Mouse (Mus musculus) left cerebral cortex, adult 18-20 months (tissue): ENCODE data around the gene Nprl2. TPM values are rescaled to one million over a fixed set of nuclear protein-coding genes. Genes with fewer than 3 reads are reported as not detected.
A peak's percentile ranks its signal among the peaks of the same experiment; 100 is the strongest.

ENCODE experiments used
- DNase-seq, 2 experiments: peaks; one replicate each; pipeline ENCODE4 v3.0.0; 2021 to 2022; ENCODE audit warnings: low spot score in 2 of 2, mixed read lengths in 1 of 2
- total RNA-seq, 2 experiments: library from RNA; stranded (reverse); gene quantifications; 2 replicates each; pipeline ENCODE4 v1.2.3; 2021

The Nprl2 gene
- total RNA-seq, 2 experiments from 2014 or later, result 42.2 to 43.6 TPM

- DNase-seq, result peak; percentile 88 to 94
These were observed 8.1 kb upstream of the Nprl2 start, which contains the start of gene Tmem115 for GRCm38 (mm10) chr9:107533791-107534407. Gene Tmem115, plus strand, starts transcription at chr9:107533945.

DNA sequence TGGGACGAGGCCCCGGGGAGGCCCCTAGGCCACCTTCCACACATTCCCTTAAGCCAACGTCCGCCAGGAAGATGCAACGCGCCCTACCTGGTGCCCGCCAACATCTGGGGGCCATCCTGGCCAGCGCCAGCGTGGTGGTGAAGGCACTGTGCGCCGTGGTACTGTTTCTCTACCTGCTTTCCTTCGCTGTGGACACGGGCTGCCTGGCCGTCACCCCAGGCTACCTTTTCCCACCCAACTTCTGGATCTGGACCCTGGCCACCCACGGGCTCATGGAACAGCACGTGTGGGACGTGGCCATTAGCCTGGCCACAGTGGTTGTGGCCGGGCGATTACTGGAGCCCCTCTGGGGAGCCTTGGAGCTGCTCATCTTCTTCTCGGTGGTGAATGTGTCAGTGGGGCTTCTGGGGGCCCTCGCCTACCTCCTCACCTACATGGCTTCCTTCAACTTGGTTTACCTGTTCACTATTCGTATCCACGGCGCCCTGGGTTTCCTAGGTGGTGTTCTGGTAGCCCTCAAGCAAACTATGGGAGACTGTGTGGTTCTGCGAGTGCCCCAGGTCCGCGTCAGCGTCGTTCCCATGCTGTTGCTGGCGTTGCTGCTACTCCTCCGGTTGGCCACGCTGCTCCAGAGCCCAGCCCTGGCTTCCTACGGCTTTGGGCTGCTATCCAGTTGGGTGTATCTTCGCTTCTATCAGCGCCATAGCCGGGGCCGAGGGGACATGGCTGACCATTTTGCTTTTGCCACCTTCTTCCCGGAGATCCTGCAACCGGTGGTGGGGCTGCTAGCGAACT lies 7.4 kb upstream of the Nprl2 start:
- no peak for DNase-seq

GRCm38 (mm10) chr9:107538231-107538630 lies 3.8 kb upstream of the Nprl2 start:
- DNase-seq, result no peak

GRCm38 (mm10) chr9:107538711-107539110 lies 3.3 kb upstream of the Nprl2 start:
- no peak for DNase-seq

DNA sequence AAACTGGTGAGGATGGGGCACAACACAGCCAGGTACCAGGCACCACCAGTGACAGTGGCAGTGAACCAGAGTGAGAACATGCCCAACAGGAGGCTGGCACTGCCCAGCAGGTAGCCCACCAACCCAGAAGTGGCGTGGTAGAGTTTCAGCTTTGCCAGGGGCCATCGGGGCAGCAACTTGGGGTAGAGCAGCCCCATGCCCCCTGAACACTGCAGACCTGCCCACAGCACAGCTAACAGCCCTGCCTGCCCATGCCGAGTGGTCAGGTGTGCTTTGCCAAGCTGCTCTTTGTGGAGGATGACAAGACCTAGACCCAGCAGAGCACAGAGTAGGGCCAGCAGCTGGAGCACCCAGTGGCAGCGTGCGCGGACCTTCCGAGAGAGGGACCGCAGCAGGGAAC lies 2.1 kb upstream of the Nprl2 start:
- DNase-seq, result no peak

- no peak for DNase-seq
These were observed 1.6 kb upstream of the Nprl2 start for GRCm38 (mm10) chr9:107540420-107540819.

DNA sequence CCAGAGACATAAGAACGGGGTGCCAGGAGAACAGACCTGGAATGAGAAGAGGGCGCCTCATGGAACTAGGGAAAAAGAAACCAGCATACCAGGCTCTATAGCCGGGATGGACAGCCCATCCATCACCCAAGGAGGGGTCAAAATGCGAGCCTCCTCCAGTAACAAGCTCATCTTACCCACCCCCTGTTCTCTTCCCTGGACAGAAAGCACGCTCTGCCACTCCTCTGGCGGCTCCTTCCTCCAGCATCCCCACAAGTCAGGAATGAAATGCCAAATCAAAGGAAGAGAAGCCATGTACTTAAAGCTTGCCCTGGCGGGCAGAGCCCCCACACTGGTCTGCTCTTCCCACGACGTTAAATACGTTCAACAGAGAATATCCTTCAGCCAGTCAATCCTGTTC lies 1.0 kb upstream of the Nprl2 start:
- no peak for DNase-seq

GRCm38 (mm10) chr9:107542352-107542686 lies 293 bp downstream of the Nprl2 start:
- no peak for DNase-seq

- DNase-seq, result no peak
These were observed 695 bp downstream of the Nprl2 start for GRCm38 (mm10) chr9:107542721-107543120.

DNA sequence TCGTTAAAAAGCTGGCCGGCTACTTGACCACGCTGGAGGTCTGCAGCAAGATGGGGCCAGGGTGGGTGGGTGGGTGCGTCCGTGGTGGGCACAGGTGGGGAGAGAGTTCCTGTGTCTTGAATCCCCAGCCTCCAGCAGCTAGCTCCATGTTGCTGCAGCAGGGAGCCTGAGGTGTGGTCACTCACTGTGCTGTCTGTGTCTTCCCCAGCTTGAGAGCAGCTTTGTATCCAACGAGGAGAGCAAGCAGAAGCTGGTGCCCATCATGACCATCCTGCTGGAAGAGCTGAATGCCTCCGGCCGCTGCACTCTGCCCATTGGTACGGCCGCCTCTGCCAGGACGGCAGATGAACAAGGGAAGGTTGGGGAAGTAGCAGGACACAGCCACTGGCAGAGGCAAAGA lies 1.3 kb downstream of the Nprl2 start:
- no peak for DNase-seq

DNA sequence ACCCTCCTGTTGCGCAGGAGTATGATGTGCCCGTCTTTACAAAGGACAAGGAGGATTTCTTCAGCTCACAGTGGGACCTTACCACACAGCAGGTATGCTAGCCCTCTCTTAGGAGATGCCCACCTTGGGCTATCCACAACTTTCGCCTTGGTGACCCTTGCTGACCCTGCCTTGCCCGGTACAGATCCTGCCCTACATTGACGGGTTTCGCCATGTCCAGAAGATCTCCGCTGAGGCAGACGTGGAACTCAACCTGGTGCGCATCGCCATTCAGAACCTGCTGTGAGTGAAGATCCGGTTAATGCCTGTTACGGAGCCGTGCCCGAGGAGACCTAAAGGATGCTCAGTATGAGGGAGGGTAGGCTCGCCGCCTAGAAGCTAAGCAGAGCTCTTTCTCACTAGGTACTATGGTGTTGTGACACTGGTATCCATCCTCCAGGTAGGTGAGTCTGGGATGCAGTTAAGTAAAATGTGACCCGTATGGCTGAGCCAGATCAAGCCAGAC lies 2.2 kb downstream of the Nprl2 start:
- DNase-seq, result no peak

DNA sequence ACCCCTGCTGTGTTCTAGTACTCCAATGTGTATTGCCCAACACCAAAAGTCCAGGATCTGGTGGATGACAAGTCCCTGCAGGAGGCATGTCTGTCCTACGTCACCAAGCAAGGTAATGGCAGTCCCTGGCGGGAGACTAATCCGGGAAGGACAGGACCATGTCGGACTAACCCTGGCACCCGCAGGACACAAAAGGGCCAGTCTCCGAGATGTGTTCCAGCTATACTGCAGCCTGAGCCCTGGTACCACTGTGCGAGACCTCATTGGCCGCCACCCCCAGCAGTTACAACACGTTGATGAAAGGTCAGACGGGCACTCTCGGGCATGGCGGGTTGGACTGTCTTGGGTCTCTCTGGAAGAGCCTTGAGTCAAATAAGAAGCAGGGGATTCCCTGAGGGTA lies 2.7 kb downstream of the Nprl2 start:
- DNase-seq, result no peak

- DNase-seq, result no peak
These were observed 3.2 kb downstream of the Nprl2 start for GRCm38 (mm10) chr9:107545199-107545598.

GRCm38 (mm10) chr9:107545602-107546001 lies 3.6 kb downstream of the Nprl2 start:
- peak in 1 of 2 experiments; percentile 77 for DNase-seq

GRCm38 (mm10) chr9:107547026-107547425 lies 5.0 kb downstream of the Nprl2 start, which contains the start of gene Zmynd10:
Gene Zmynd10, plus strand, starts transcription at chr9:107547298.
- DNase-seq, result peak; percentile 86 to 91

DNA sequence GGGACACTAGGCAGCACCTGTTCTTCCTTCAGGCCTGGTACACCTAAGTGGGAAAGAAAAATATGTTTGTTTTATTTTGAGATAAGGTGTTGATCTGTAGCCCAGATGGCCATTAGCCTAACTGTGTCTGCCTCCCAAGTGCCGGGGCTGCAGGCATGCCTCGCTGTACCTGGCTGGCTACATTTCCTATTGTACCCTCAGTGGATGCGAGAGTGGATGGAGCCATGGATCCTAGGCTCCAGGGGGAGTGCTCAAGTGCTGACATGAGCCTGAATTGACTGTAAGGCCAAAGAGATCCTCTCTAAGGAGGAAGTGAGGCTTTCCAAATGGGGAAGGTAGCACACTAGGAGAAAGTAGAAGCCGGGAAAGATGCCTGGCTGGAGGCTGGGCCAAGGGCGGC lies 5.9 kb downstream of the Nprl2 start:
- DNase-seq, result no peak

DNA sequence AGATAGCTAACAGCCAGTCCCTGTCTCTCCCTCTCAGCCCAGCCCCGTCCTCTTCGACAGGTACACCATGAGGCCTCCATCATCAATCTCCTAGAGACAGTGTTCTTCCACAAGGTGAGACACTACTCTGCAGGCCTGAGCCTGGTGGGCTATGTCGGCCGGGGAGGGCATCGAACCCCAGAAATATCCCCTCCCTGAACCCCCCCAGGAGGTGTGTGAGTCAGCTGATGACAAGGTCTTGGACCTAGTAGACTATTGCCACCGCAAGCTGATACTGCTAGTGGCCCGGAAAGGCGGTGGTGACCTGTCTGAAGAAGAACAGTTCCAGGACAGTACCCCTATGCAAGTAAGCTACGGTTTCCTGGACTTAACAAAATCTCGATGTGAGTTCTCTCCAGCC lies 6.8 kb downstream of the Nprl2 start:
- no peak for DNase-seq

DNA sequence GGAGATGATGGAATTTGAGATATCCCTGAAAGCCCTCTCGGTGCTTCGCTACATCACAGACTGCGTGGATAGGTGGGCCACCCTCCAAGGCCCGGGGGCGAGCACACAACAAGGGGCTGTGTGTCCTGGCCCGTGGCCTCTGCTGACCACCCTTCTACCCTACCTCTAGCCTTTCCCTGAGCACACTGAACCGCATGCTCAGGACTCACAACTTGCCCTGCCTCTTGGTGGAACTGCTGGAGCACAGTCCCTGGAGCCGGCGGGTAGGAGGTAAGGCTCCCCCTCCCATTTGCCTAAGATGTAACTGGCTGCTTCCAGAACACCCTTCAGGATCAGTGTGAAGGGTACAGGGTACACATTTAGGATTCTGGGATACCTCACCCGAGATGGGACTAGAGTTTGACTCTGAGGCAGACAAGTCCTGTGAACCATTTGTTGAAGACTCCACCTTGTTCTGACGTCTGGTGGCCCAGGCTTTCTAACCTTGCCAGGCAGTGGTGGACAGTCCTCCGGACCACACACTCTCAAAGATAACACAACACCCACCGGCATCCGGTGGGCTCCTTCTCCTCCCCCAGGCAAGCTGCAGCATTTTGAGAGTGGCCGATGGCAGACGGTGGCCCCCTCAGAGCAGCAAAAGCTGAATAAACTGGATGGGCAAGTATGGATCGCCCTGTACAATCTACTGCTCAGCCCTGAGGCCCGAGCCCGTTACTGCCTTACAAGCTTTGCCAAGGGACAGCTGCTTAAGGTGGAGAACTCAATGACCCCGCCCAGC lies 7.5 kb downstream of the Nprl2 start:
- DNase-seq, result no peak

GRCm38 (mm10) chr9:107550491-107551116 lies 8.6 kb downstream of the Nprl2 start:
- no peak for DNase-seq

DNA sequence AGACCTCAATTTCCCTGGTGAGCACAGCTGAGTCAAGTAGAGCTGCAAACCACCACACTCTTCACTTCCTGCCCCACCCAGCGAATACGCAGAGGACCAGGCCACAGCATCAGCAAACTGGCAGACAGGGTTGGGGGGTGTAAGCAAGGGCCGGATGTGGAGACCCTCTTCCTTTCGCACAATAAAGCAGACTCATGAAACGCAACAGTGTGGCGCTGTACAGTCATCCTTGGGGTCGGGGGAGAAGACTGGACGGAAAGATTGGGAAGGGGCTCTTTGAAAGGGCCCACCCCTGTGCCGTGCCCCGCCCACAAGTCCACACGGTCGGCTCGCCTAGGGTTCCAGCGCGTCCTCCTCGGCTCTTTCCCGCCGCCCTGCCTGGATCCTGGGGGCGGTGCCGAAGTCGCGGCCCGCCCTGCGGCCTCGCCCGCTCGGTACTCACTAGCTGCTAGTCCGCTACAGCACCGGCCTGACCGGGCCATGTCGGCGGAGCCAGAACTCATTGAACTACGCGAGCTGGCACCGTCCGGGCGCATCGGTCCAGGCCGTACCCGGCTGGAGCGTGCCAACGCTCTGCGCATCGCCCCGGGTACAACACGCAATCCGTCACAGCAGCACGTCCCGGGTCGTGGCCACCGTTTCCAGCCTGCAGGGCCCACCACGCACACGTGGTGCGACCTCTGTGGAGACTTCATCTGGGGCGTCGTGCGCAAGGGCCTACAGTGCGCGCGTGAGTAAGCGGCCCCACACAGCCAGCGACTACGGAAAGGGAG lies 9.3 kb downstream of the Nprl2 start, which contains the start of gene Rassf1:
Rassf1 (plus strand) TSS at position 439 of the 773 bp plus-strand sequence.
- no peak for DNase-seq
